Mouse (Mus musculus): ENCODE results near the gene Brox. TPM values are rescaled to one million over a fixed set of nuclear protein-coding genes. Genes with fewer than 3 reads are reported as not detected.
"Not testable (repeated sequence)": the region's sequence is repeated elsewhere in the genome, so short reads cannot be mapped to it uniquely, and the experiment has no call there.

Gene Brox
- 26.6 TPM for polyA plus RNA-seq (2012; fragmentation: generic; extraction: Trizol)

DNA sequence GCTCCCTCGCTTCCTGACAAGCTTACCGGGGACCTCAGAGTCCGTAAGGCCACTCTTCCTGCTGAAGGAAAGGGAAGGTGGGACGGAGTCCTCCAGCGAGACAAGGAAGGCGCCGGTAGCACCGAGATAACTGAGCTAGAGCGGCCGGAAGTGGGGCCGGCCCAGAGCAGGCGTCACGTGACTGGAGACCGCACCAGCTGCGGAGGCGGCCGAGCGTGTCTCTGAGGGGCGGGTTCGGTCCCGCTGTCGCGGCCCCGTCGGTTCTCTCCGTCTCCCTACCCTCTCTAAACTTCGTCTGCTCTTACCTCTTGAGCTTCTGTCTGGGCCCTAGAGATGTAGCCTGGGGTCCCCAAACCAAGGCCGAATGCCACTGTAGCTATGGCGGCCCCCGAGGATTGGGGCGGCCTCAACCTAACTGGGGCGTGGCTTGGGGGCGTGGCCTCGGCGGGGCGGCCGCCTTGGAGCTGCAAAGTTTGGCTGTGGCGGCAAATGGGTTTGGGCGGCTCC lies at the start of gene Brox:
Brox (minus strand) TSS at position 393 of the 507 bp plus-strand sequence.
- peak within 1 kb of the TSS; percentile 61 for H3K4me2 ChIP-seq (ENCODE audit: low read depth)
- H3K27me3 ChIP-seq (ENCODE audit: control insufficient read depth, insufficient read depth, insufficient read length) = no peaks in the 10 kb centered on the region
- peak within 1 kb of the TSS; percentile 26 for H3ac ChIP-seq (ENCODE audit: control insufficient read depth, insufficient read length)
- H3K4me3 ChIP-seq = peak within 1 kb of the TSS; percentile 40
- H3K79me2 ChIP-seq (ENCODE audit: control insufficient read depth, insufficient read depth) = peaks cover 38% of the 10 kb centered on the region
- TF ChIP-seq MYOD1 (IDR thresholded peaks at IDR 0.05; ENCODE audit: control insufficient read depth in 1 of 3, insufficient read length in 2 of 3, low read depth in 2 of 3) = peak in 2 of 3 experiments; percentile 56 to 67
- peak; percentile 97 for TF ChIP-seq USF1 (IDR thresholded peaks at IDR 0.05; ENCODE audit: low read depth)
- TF ChIP-seq SRF (IDR thresholded peaks at IDR 0.05; ENCODE audit: control insufficient read depth, insufficient read length, low read depth) = peak; percentile 52
- TF ChIP-seq POLR2AphosphoS2 (IDR thresholded peaks at IDR 0.05; ENCODE audit: insufficient read length, low read depth) = peak; percentile 76
- TF ChIP-seq TCF3 (IDR thresholded peaks at IDR 0.05; ENCODE audit: insufficient read length, low read depth) = peak; percentile 14
- no peak for TF ChIP-seq E2F4 (IDR thresholded peaks at IDR 0.05; ENCODE audit: insufficient read depth)
- TF ChIP-seq MYOG (IDR thresholded peaks at IDR 0.05; ENCODE audit: control insufficient read depth in 1 of 3, insufficient read depth in 1 of 3, insufficient read length in 2 of 3, low read depth in 2 of 3) = peak; percentile 47 to 82 (median 60)
- TF ChIP-seq CEBPB (IDR thresholded peaks at IDR 0.05; ENCODE audit: insufficient read depth, poor library complexity, severe bottlenecking) = no peak
- peak; percentile 71 for TF ChIP-seq POLR2A (IDR thresholded peaks at IDR 0.05; ENCODE audit: insufficient read length, low read depth)
- H3K36me3 ChIP-seq (ENCODE audit: control insufficient read depth, insufficient read depth) = peaks cover 7% of the 10 kb centered on the region

DNA sequence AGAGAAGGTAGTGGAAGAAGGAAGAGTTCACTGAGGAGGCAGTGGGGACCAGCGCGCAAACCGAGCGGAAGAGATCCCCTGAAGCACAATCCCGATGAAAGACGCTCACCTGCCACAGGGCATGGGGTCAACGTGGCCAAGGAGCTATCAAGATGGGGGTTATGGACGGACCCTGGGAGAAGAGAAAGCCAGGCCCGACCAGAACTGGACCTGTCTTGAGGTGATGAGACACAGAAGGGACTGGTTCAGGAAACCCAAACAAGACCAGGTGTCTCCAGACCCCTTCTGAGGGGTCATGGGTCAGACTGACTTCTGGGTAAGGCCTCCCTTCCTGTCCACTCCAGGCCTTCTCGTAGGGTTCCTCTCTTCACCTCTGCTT lies 48.7 kb upstream of the Brox start:
- Histone ChIP-seq H3ac (ENCODE audit: control insufficient read depth, insufficient read length) (peak overlapping the region; percentile 78), H3K4me3 (peak overlapping the region; percentile 93), H3K27me3 (ENCODE audit: control insufficient read depth, insufficient read depth, insufficient read length) (no peaks in the 10 kb centered on the region), H3K4me2 (ENCODE audit: low read depth) (peak overlapping the region; percentile 91), H3K79me2 (ENCODE audit: control insufficient read depth, insufficient read depth) (peaks cover 33% of the 10 kb centered on the region), H3K36me3 (ENCODE audit: control insufficient read depth, insufficient read depth) (peaks cover 49% of the 10 kb centered on the region)
- TF ChIP-seq POLR2A (IDR thresholded peaks at IDR 0.05; ENCODE audit: insufficient read length, low read depth) = no peak
- TF ChIP-seq MAX (IDR thresholded peaks at IDR 0.05; ENCODE audit: low read depth) = no peak
- no peak for TF ChIP-seq MYOD1 (IDR thresholded peaks at IDR 0.05; ENCODE audit: control insufficient read depth in 1 of 3, insufficient read length in 2 of 3, low read depth in 2 of 3)
- TF ChIP-seq POLR2AphosphoS2 (IDR thresholded peaks at IDR 0.05; ENCODE audit: insufficient read length, low read depth) = no peak
- no peak for TF ChIP-seq TCF12 (IDR thresholded peaks at IDR 0.05; ENCODE audit: insufficient read depth, poor library complexity, severe bottlenecking)
- no peak for TF ChIP-seq CEBPB (IDR thresholded peaks at IDR 0.05; ENCODE audit: insufficient read depth, poor library complexity, severe bottlenecking)
- TF ChIP-seq E2F4 (IDR thresholded peaks at IDR 0.05; ENCODE audit: insufficient read depth) = no peak
- TF ChIP-seq REST (IDR thresholded peaks at IDR 0.05; ENCODE audit: insufficient read depth, insufficient read length) = no peak
- no peak for TF ChIP-seq USF1 (IDR thresholded peaks at IDR 0.05; ENCODE audit: low read depth)
- TF ChIP-seq SRF (IDR thresholded peaks at IDR 0.05; ENCODE audit: control insufficient read depth, insufficient read length, low read depth) = no peak
- TF ChIP-seq MYOG (IDR thresholded peaks at IDR 0.05; ENCODE audit: control insufficient read depth in 1 of 3, insufficient read depth in 1 of 3, insufficient read length in 2 of 3, low read depth in 2 of 3) = no peak

DNA sequence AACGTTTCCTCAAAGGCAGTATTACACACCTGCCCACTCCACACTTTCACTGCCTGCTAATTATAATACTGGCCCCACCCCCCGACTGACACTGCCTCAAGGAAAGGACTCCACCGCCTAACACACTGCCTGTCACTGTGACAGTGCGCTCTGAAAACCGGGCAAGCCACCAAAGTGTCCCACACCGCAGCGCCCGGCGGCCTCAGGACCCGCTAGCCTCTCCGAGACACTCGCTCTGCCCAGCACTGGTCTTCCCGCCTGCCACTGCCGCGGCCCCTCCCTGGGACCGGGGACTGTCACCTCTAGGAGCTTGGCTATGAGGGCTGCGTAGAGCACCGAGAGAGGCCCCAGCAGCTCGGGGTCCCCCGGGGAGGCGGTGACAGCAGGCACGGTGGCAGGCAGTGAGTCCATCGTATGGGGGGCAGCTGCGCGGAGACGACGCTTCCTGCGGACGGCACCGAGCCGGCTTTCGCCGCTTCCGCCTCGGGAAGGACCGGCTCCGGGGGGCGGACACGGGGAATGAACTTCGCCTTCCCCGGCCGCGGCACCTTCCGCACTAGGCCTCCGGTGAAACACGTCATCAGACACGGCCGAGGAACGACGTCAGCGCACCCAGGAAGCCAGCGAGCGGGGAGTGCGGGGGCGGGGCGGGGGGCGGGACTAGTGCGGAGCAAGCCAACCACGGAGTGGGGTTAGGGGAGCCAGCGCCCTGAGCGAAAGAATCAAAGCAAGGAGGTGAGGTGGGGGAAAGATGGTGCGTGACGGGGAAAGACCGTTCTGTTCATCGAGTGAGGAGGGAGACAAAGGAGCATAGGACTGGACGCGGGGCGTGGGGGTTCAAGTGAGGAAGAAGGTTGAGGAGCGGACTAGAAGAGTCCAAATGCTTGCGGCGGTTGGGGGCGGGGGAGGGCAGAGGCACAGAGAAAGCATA lies 48.1 kb upstream of the Brox start:
- Histone ChIP-seq H3K4me2 (ENCODE audit: low read depth) (peak overlapping the region; percentile 91), H3ac (ENCODE audit: control insufficient read depth, insufficient read length) (peak overlapping the region; percentile 78), H3K79me2 (ENCODE audit: control insufficient read depth, insufficient read depth) (peaks cover 33% of the 10 kb centered on the region), H3K27me3 (ENCODE audit: control insufficient read depth, insufficient read depth, insufficient read length) (no peaks in the 10 kb centered on the region), H3K36me3 (ENCODE audit: control insufficient read depth, insufficient read depth) (peaks cover 43% of the 10 kb centered on the region), H3K4me3 (peak overlapping the region; percentile 93)
- TF ChIP-seq POLR2AphosphoS2 (IDR thresholded peaks at IDR 0.05; ENCODE audit: insufficient read length, low read depth) (peak; percentile 77), REST (IDR thresholded peaks at IDR 0.05; ENCODE audit: insufficient read depth, insufficient read length) (no peak), CEBPB (IDR thresholded peaks at IDR 0.05; ENCODE audit: insufficient read depth, poor library complexity, severe bottlenecking) (no peak), MYOG (IDR thresholded peaks at IDR 0.05; ENCODE audit: control insufficient read depth in 1 of 3, insufficient read depth in 1 of 3, insufficient read length in 2 of 3, low read depth in 2 of 3) (peak in 1 of 3 experiments; percentile 31), MYOD1 (IDR thresholded peaks at IDR 0.05; ENCODE audit: control insufficient read depth in 1 of 3, insufficient read length in 2 of 3, low read depth in 2 of 3) (peak in 1 of 3 experiments; percentile 17), POLR2A (IDR thresholded peaks at IDR 0.05; ENCODE audit: insufficient read length, low read depth) (peak; percentile 70), USF1 (IDR thresholded peaks at IDR 0.05; ENCODE audit: low read depth) (no peak)

DNA sequence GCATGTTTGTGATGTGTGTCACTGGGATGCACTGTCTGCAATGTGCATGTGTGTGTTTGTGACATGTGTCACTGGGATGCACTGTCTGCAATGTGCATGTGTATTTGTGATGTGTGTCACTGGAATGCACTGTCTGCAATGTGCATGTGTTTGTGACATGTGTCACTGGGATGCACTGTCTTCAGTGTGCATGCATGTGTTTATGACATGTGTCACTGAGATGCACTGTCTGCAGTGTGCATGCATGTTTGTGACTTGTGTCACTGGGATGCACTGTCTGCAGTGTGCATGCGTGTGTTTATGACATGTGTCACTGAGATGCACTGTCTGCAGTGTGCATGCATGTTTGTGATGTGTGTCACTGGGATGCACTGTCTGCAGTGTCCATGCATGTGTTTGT lies 45.8 kb upstream of the Brox start:
- not testable (repeated sequence) for H3K4me2 ChIP-seq (ENCODE audit: low read depth); H3ac ChIP-seq (ENCODE audit: control insufficient read depth, insufficient read length); H3K27me3 ChIP-seq (ENCODE audit: control insufficient read depth, insufficient read depth, insufficient read length); H3K4me3 ChIP-seq
- H3K79me2 ChIP-seq (ENCODE audit: control insufficient read depth, insufficient read depth) = peaks cover 33% of the 10 kb centered on the region
- peaks cover 46% of the 10 kb centered on the region for H3K36me3 ChIP-seq (ENCODE audit: control insufficient read depth, insufficient read depth)

DNA sequence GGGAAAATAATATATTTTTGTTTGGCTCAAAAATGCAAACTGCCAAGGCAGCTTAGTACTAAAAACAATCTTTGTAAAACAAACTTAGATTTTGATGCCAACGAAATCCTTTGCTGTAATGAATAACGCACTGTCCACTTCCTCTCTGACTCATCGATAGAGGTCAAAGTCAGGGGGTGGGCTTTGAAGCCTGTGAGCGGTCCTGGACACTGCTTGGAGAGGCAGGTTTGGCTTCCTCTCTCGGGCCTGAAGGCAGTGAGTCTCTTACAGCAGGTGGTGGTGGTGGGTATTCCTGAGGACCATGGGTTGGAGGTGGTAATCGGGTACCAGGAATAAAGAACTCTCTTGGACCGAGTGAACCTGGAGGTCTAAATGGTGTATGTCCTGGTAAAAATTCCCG lies 30.1 kb upstream of the Brox start:
- H3K79me2 ChIP-seq (ENCODE audit: control insufficient read depth, insufficient read depth) = no peaks in the 10 kb centered on the region
- no peak overlapping the region for H3K4me3 ChIP-seq

More for the DNA sequence above, 30.1 kb upstream of the Brox start:
- no peaks in the 10 kb centered on the region for H3K27me3 ChIP-seq (ENCODE audit: control insufficient read depth, insufficient read depth, insufficient read length)
- H3ac ChIP-seq (ENCODE audit: control insufficient read depth, insufficient read length) = no peak overlapping the region
- TF ChIP-seq MYOG (IDR thresholded peaks at IDR 0.05; ENCODE audit: control insufficient read depth in 1 of 3, insufficient read depth in 1 of 3, insufficient read length in 2 of 3, low read depth in 2 of 3) (no peak), TCF12 (IDR thresholded peaks at IDR 0.05; ENCODE audit: insufficient read depth, poor library complexity, severe bottlenecking) (no peak), USF1 (IDR thresholded peaks at IDR 0.05; ENCODE audit: low read depth) (no peak), TCF3 (IDR thresholded peaks at IDR 0.05; ENCODE audit: insufficient read length, low read depth) (no peak), MYOD1 (IDR thresholded peaks at IDR 0.05; ENCODE audit: control insufficient read depth in 1 of 3, insufficient read length in 2 of 3, low read depth in 2 of 3) (no peak), MAX (IDR thresholded peaks at IDR 0.05; ENCODE audit: low read depth) (no peak), POLR2AphosphoS2 (IDR thresholded peaks at IDR 0.05; ENCODE audit: insufficient read length, low read depth) (no peak)
- H3K36me3 ChIP-seq (ENCODE audit: control insufficient read depth, insufficient read depth) = peaks cover 81% of the 10 kb centered on the region
- no peak overlapping the region for H3K4me2 ChIP-seq (ENCODE audit: low read depth)
